Mouse (Mus musculus): ENCODE results near the gene Cracr2a. TPM values are rescaled to one million over a fixed set of nuclear protein-coding genes. Genes with fewer than 3 reads are reported as not detected.

The Cracr2a gene
- polyA plus RNA-seq, 1 experiment from 2014 or later = 1.8 TPM

DNA sequence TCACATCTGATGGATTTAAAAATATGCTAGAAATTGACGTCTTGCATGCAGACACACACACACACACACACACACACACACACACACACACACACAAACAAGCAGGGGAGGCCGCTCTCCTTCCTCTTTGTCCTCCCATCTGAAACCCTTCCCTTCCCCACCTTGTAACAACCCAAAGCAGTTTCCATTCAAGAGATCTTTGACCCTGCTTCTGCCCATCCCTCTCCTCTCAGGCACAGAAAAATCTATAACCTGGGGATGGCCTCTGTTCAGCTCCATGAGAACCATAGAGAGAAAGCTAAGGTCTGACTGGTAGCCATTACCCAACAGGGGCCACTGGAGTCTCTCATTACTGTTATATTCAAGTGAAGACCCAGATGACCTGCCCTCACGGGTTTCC, 117.9 kb downstream of the Cracr2a start:
- no peak overlapping the region for H3K4me3 ChIP-seq (ENCODE audit: low read depth, low read length)
- H3K36me3 ChIP-seq (ENCODE audit: control insufficient read depth, insufficient read depth, low read length) = no peaks in the 10 kb centered on the region
- no peak overlapping the region for H3K9ac ChIP-seq (ENCODE audit: low read depth, low read length)
- no peak overlapping the region for H3K27ac ChIP-seq (ENCODE audit: low read depth, low read length)
- no peak overlapping the region for H3K4me2 ChIP-seq
- 72% methylated on average over 3 of the region's 3 CpGs for WGBS
- peaks cover 6% of the 10 kb centered on the region; the same call in 1 of the 2 replicates for H3K27me3 ChIP-seq (replicated peaks; ENCODE audit: control insufficient read depth, insufficient read depth, low read length)
- H3K9me3 ChIP-seq (ENCODE audit: control insufficient read depth, low read length) = no peaks in the 10 kb centered on the region
- H3K4me1 ChIP-seq (replicated peaks; ENCODE audit: control insufficient read depth, insufficient read depth, low read length) = no peaks in the 10 kb centered on the region
- ATAC-seq (replicated peaks; ENCODE audit: low FRiP score) (no peak), DNase-seq (ENCODE audit: low spot score) (no peak)

GRCm38 (mm10) chr6:127680784-127681183, 119.6 kb downstream of the Cracr2a start:
- Histone ChIP-seq H3K4me2 (no peak overlapping the region), H3K27me3 (replicated peaks; ENCODE audit: control insufficient read depth, insufficient read depth, low read length) (peaks cover 6% of the 10 kb centered on the region; the same call in 1 of the 2 replicates), H3K9ac (ENCODE audit: low read depth, low read length) (no peak overlapping the region), H3K9me3 (ENCODE audit: control insufficient read depth, low read length) (no peaks in the 10 kb centered on the region), H3K4me1 (replicated peaks; ENCODE audit: control insufficient read depth, insufficient read depth, low read length) (no peaks in the 10 kb centered on the region), H3K27ac (ENCODE audit: low read depth, low read length) (no peak overlapping the region), H3K36me3 (ENCODE audit: control insufficient read depth, insufficient read depth, low read length) (no peaks in the 10 kb centered on the region), H3K4me3 (ENCODE audit: low read depth, low read length) (no peak overlapping the region)
- WGBS = 74% methylated on average over 7 of the region's 7 CpGs
- ATAC-seq (replicated peaks; ENCODE audit: low FRiP score) (no peak), DNase-seq (ENCODE audit: low spot score) (no peak)

DNA sequence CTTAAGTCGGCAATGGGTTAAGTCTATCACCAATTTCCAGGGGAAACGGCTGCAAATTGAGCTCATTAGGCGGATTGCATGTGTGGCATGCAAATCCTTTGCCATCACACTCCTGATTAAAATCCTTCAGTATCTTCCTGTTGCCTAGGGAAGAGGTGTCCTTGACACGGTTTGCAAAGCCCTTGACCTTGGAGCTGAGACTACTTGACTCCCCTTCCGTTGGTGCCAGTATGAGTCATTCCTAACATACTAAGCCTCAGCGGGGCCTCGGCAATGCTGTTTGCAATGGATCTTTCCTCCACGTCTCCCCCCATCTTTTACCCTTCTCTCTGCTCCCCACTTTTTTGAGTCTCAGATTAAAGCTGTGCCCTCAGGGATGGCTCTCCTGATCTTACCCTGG, 122.4 kb downstream of the Cracr2a start:
- Histone ChIP-seq H3K9ac (ENCODE audit: low read depth, low read length) (no peak overlapping the region), H3K4me3 (ENCODE audit: low read depth, low read length) (no peak overlapping the region), H3K4me2 (no peak overlapping the region), H3K4me1 (replicated peaks; ENCODE audit: control insufficient read depth, insufficient read depth, low read length) (no peaks in the 10 kb centered on the region), H3K27ac (ENCODE audit: low read depth, low read length) (no peak overlapping the region), H3K27me3 (replicated peaks; ENCODE audit: control insufficient read depth, insufficient read depth, low read length) (0 out of 2 replicates have a peak, but pooled peaks cover 2% of the 10 kb centered on the region), H3K9me3 (ENCODE audit: control insufficient read depth, low read length) (no peaks in the 10 kb centered on the region), H3K36me3 (ENCODE audit: control insufficient read depth, insufficient read depth, low read length) (no peaks in the 10 kb centered on the region)
- ATAC-seq (replicated peaks; ENCODE audit: low FRiP score) = no peak
- 36% methylated on average over 8 of the region's 8 CpGs for WGBS
- DNase-seq (ENCODE audit: low spot score) = no peak

DNA sequence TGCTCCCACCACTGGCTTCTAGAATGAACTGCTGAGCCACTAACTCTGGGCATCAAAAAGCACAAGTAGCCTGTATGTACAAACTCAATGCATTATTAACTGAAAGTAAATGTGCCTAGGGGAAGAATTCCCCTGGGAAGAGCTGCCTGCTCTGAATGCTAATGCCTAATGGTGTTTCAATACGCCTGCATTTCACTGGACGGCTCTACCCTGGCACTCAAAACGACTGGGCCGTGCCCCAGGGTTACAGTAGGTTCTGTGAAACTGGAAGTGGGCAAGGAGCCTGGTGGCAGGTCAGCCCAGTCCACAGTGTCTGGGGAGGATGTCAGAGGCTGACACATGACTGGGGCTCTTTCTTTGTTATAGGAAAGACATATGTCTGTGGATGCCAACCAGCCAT, 123.8 kb downstream of the Cracr2a start:
- no peak overlapping the region for H3K9ac ChIP-seq (ENCODE audit: low read depth, low read length)
- H3K9me3 ChIP-seq (ENCODE audit: control insufficient read depth, low read length) = no peaks in the 10 kb centered on the region
- H3K4me1 ChIP-seq (replicated peaks; ENCODE audit: control insufficient read depth, insufficient read depth, low read length) = no peaks in the 10 kb centered on the region
- H3K4me2 ChIP-seq = no peak overlapping the region
- WGBS = 87% methylated on average over 4 of the region's 4 CpGs
- ATAC-seq (replicated peaks; ENCODE audit: low FRiP score) = no peak
- H3K36me3 ChIP-seq (ENCODE audit: control insufficient read depth, insufficient read depth, low read length) = no peaks in the 10 kb centered on the region
- no peak overlapping the region for H3K27ac ChIP-seq (ENCODE audit: low read depth, low read length)
- no peaks in the 10 kb centered on the region for H3K27me3 ChIP-seq (replicated peaks; ENCODE audit: control insufficient read depth, insufficient read depth, low read length)
- no peak overlapping the region for H3K4me3 ChIP-seq (ENCODE audit: low read depth, low read length)
- DNase-seq (ENCODE audit: low spot score) = no peak

DNA sequence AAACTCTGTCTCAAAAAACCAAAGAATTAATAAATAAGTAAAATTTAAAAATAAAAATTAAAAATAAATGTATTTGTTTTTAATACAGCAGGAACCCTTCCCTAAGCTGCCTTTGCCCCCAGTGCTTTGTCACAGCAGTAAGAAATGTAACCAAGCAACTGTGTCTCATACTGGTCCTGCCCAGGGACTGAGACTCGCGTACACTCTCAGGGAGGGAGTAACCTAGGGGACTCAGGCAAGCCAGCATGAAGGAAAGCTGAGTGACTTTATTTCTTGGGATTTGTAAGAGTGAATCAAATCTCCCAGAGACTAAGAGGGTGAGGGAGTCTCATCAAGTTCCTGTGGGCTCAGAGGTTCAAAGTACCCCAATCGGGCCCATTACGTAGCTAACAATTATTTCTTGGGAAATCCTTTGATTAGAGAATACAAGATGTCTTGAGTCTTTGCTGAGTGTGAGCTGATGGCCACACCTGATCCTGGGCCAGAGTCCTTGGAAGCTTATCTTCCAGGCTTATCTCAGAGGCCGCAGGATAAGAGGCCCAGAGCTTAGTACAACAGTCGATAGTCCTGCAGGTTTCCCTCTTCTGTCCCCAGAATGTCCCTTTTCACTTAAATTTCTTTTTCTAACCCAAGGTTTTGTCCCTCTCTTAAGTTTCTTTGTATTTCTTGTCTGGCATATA, 126.2 kb downstream of the Cracr2a start:
- ATAC-seq (replicated peaks; ENCODE audit: low FRiP score) (no peak), DNase-seq (ENCODE audit: low spot score) (no peak)
- Histone ChIP-seq H3K4me2 (no peak overlapping the region), H3K36me3 (ENCODE audit: control insufficient read depth, insufficient read depth, low read length) (no peaks in the 10 kb centered on the region), H3K27ac (ENCODE audit: low read depth, low read length) (no peak overlapping the region), H3K9ac (ENCODE audit: low read depth, low read length) (no peak overlapping the region), H3K27me3 (replicated peaks; ENCODE audit: control insufficient read depth, insufficient read depth, low read length) (no peaks in the 10 kb centered on the region), H3K4me3 (ENCODE audit: low read depth, low read length) (no peak overlapping the region), H3K4me1 (replicated peaks; ENCODE audit: control insufficient read depth, insufficient read depth, low read length) (no peaks in the 10 kb centered on the region), H3K9me3 (ENCODE audit: control insufficient read depth, low read length) (no peaks in the 10 kb centered on the region)
- WGBS = 71% methylated on average over 6 of the region's 6 CpGs

DNA sequence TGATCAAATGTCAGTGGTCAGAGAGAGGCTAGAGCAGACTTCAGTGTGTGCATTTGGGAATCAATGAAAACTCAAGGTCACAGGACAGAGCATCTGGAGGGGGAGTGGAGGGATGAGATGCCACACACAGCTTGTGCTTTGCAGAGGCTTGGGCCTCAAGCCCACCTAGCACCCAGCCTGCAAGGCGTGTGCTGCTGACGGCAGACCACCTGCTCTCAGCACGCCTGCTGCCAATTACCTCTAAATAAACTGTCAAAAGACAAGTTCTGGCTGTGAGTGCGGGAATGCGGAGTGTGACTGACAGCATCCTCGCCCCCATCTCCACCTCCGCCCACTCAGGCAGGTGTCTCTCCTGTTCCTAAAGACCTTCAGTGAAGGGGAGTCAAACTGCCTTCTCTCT, 131.2 kb downstream of the Cracr2a start:
- Histone ChIP-seq H3K27me3 (replicated peaks; ENCODE audit: control insufficient read depth, insufficient read depth, low read length) (no peaks in the 10 kb centered on the region), H3K36me3 (ENCODE audit: control insufficient read depth, insufficient read depth, low read length) (no peaks in the 10 kb centered on the region), H3K4me3 (ENCODE audit: low read depth, low read length) (no peak overlapping the region), H3K27ac (ENCODE audit: low read depth, low read length) (no peak overlapping the region), H3K4me1 (replicated peaks; ENCODE audit: control insufficient read depth, insufficient read depth, low read length) (no peaks in the 10 kb centered on the region), H3K9ac (ENCODE audit: low read depth, low read length) (no peak overlapping the region), H3K4me2 (no peak overlapping the region), H3K9me3 (ENCODE audit: control insufficient read depth, low read length) (no peaks in the 10 kb centered on the region)
- WGBS = 39% methylated on average over 7 of the region's 7 CpGs
- no peak for DNase-seq (ENCODE audit: low spot score)
- ATAC-seq (replicated peaks; ENCODE audit: low FRiP score) = no peak

GRCm38 (mm10) chr6:127693681-127694080, 132.5 kb downstream of the Cracr2a start:
- Histone ChIP-seq H3K9me3 (ENCODE audit: control insufficient read depth, low read length) (no peaks in the 10 kb centered on the region), H3K27ac (ENCODE audit: low read depth, low read length) (no peak overlapping the region), H3K4me3 (ENCODE audit: low read depth, low read length) (no peak overlapping the region), H3K27me3 (replicated peaks; ENCODE audit: control insufficient read depth, insufficient read depth, low read length) (no peaks in the 10 kb centered on the region), H3K9ac (ENCODE audit: low read depth, low read length) (no peak overlapping the region), H3K36me3 (ENCODE audit: control insufficient read depth, insufficient read depth, low read length) (no peaks in the 10 kb centered on the region), H3K4me2 (no peak overlapping the region), H3K4me1 (replicated peaks; ENCODE audit: control insufficient read depth, insufficient read depth, low read length) (no peaks in the 10 kb centered on the region)
- 80% methylated on average over 7 of the region's 7 CpGs for WGBS
- no peak for DNase-seq (ENCODE audit: low spot score)
- no peak for ATAC-seq (replicated peaks; ENCODE audit: low FRiP score)

DNA sequence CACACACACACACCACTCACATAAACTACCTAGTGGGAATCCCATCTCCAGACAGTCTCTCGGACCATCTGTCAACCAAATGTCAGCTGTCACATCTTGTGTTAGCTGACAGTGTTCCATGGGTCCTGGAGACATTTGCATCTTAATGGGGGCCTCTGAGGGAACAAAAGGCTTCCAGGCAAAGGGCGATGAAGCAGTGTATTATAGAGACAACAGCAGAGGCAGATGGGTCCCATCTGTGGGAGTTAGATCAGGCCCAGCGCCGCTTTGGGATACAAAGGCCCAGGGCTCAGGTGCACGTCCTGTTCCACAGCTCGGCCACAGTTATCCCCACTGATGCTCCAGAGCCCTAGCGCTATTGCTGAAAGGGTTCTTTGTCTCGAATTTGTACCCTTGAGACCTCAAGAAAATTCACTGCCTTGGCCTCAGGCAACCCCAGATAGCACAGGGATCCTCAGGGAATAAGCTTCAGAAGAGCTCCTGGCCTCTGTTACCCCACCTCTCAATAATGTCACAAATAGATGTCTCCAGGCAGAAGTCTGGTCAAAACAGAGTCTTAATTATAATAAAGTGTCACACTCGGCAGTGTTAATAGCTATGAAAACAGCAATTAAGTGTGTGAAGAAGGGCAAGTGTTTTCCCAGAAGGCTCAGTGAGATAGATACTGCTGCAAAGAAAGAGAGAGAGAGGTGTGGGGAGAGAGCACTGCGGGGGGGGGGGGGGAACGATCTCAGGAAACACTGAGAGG, 140.1 kb downstream of the Cracr2a start:
- Histone ChIP-seq H3K4me2 (no peak overlapping the region), H3K27me3 (replicated peaks; ENCODE audit: control insufficient read depth, insufficient read depth, low read length) (no peaks in the 10 kb centered on the region), H3K9ac (ENCODE audit: low read depth, low read length) (no peak overlapping the region), H3K9me3 (ENCODE audit: control insufficient read depth, low read length) (no peaks in the 10 kb centered on the region), H3K4me1 (replicated peaks; ENCODE audit: control insufficient read depth, insufficient read depth, low read length) (no peaks in the 10 kb centered on the region), H3K4me3 (ENCODE audit: low read depth, low read length) (no peak overlapping the region), H3K36me3 (ENCODE audit: control insufficient read depth, insufficient read depth, low read length) (no peaks in the 10 kb centered on the region), H3K27ac (ENCODE audit: low read depth, low read length) (no peak overlapping the region)
- DNase-seq (ENCODE audit: low spot score) (no peak), ATAC-seq (replicated peaks; ENCODE audit: low FRiP score) (no peak)
- WGBS = 55% methylated on average over 11 of the region's 11 CpGs

- ATAC-seq (replicated peaks; ENCODE audit: low FRiP score) = no peak
Measured at GRCm38 (mm10) chr6:127708218-127708628, 147.1 kb downstream of the Cracr2a start.

More at GRCm38 (mm10) chr6:127708218-127708628, 147.1 kb downstream of the Cracr2a start:
- no peaks in the 10 kb centered on the region for H3K36me3 ChIP-seq (ENCODE audit: control insufficient read depth, insufficient read depth, low read length)
- 55% methylated on average over 1 of the region's 1 CpGs for WGBS
- no peaks in the 10 kb centered on the region for H3K9me3 ChIP-seq (ENCODE audit: control insufficient read depth, low read length)
- no peak overlapping the region for H3K27ac ChIP-seq (ENCODE audit: low read depth, low read length)
- H3K4me3 ChIP-seq (ENCODE audit: low read depth, low read length) = no peak overlapping the region
- H3K4me1 ChIP-seq (replicated peaks; ENCODE audit: control insufficient read depth, insufficient read depth, low read length) = no peaks in the 10 kb centered on the region
- no peak overlapping the region for H3K9ac ChIP-seq (ENCODE audit: low read depth, low read length)
- DNase-seq (ENCODE audit: low spot score) = no peak
- no peaks in the 10 kb centered on the region for H3K27me3 ChIP-seq (replicated peaks; ENCODE audit: control insufficient read depth, insufficient read depth, low read length)
- no peak overlapping the region for H3K4me2 ChIP-seq

All from liver, embryonic 11.5 days (tissue).